Mouse (Mus musculus) testis, adult 2 months (tissue): ENCODE data around the gene Picalm.

Experiments used
- CTCF ChIP-seq: fragments of 200-500 bp; IDR thresholded peaks from 2 replicates; pipeline ENCODE4 v1.5.1; 2012; ENCODE audit warnings: low read depth, mild to moderate bottlenecking, inconsistent platforms, low read length, moderate library complexity; ENCODE audit not compliant: control insufficient read depth, insufficient read depth, insufficient replicate concordance
- POLR2A ChIP-seq: fragments of 200-500 bp; IDR thresholded peaks from 2 replicates; pipeline ENCODE4 v1.6.1; 2012; ENCODE audit warnings: low read depth, mild to moderate bottlenecking, inconsistent platforms, low read length, moderate library complexity; ENCODE audit not compliant: control insufficient read depth

GRCm38 (mm10) chr7:90200251-90200650 lies 70.2 kb downstream of the Picalm start:
- TF ChIP-seq CTCF (no peak), POLR2A (no peak)
